Mouse (Mus musculus): ENCODE results near the gene Lyve1. TPM values are rescaled to one million over a fixed set of nuclear protein-coding genes. Genes with fewer than 3 reads are reported as not detected.

The Lyve1 gene
- polyA plus RNA-seq, 1 experiment from 2014 or later, result 0.36 TPM

Small RNAs within 50 kb of the gene (microRNA-seq; reads per million reads assigned to microRNA genes)
- gene Gm47282, result not detected

Other genes with a start within 250 kb of the Lyve1 start
- 27.8 and 29.5 TPM in 2 replicates for gene Sbf2, start 248.3 kb downstream of the Lyve1 start, polyA plus RNA-seq (2016; fragmentation: Nextera tagmentation; extraction: Ambion mirVana)
- gene Adm, start 235.6 kb downstream of the Lyve1 start, polyA plus RNA-seq (2016; fragmentation: Nextera tagmentation; extraction: Ambion mirVana), result 1.9 and 2.9 TPM in 2 replicates
- 1.0 and 1.5 TPM in 2 replicates for gene Ampd3, start 95.0 kb downstream of the Lyve1 start, polyA plus RNA-seq (2016; fragmentation: Nextera tagmentation; extraction: Ambion mirVana)
- gene Rnf141, start 18.8 kb downstream of the Lyve1 start, polyA plus RNA-seq (2016; fragmentation: Nextera tagmentation; extraction: Ambion mirVana), result 21.5 and 22.3 TPM in 2 replicates
- gene Mrvi1, start 119.2 kb upstream of the Lyve1 start, polyA plus RNA-seq (2016; fragmentation: Nextera tagmentation; extraction: Ambion mirVana), result 0.87 and 1.5 TPM in 2 replicates
- gene Ctr9, start 165.7 kb upstream of the Lyve1 start, polyA plus RNA-seq (2016; fragmentation: Nextera tagmentation; extraction: Ambion mirVana), result 86.4 and 87.5 TPM in 2 replicates
- 1,371 TPM in 2 replicates for gene Eif4g2, start 219.8 kb upstream of the Lyve1 start, polyA plus RNA-seq (2016; fragmentation: Nextera tagmentation; extraction: Ambion mirVana)

All from embryonic facial prominence, embryonic 10.5 days (tissue).